Mouse (Mus musculus) embryonic facial prominence, embryonic 15.5 days (tissue): ENCODE results near the gene Mxi1. TPM values are rescaled to one million over a fixed set of nuclear protein-coding genes. Genes with fewer than 3 reads are reported as not detected.

ENCODE experiments used
- ATAC-seq: fragments of 200-750 bp; cut with Nextera tagmentation; 2 replicates; pipeline ENCODE4 v1.8.0; 2017; ENCODE audit warnings: low read depth, moderate TSS enrichment; ENCODE audit not compliant: insufficient number of reproducible peaks, low FRiP score, low TSS enrichment
- H3K27ac ChIP-seq: fragments of 300-500 bp; sonication (generic); replicated peaks from 2 replicates; pipeline ENCODE4 v1.5.1; 2015; ENCODE audit warnings: mild to moderate bottlenecking, inconsistent platforms
- H3K27me3 ChIP-seq: fragments of 300-500 bp; sonication (generic); 2 replicates; pipeline ENCODE4 v1.6.1; 2015; ENCODE audit warnings: inconsistent platforms
- H3K36me3 ChIP-seq: fragments of 300-500 bp; sonication (generic); 2 replicates; pipeline ENCODE4 v1.6.1; 2015; ENCODE audit warnings: mild to moderate bottlenecking, inconsistent platforms
- H3K4me1 ChIP-seq: fragments of 300-500 bp; sonication (generic); 2 replicates; pipeline ENCODE4 v1.6.1; 2015; ENCODE audit warnings: inconsistent platforms
- H3K4me2 ChIP-seq: fragments of 300-500 bp; sonication (generic); replicated peaks from 2 replicates; pipeline ENCODE4 v1.6.1; 2015; ENCODE audit warnings: mild to moderate bottlenecking, inconsistent platforms
- H3K4me3 ChIP-seq: fragments of 300-500 bp; sonication (generic); replicated peaks from 2 replicates; pipeline ENCODE4 v1.5.1; 2015; ENCODE audit warnings: mild to moderate bottlenecking, inconsistent platforms
- H3K9ac ChIP-seq: fragments of 300-500 bp; sonication (generic); 2 replicates; pipeline ENCODE4 v1.6.1; 2015; ENCODE audit warnings: inconsistent platforms
- H3K9me3 ChIP-seq: fragments of 300-500 bp; sonication (generic); replicated peaks from 2 replicates; pipeline ENCODE4 v1.6.1; 2016; ENCODE audit warnings: inconsistent platforms
- WGBS: fragments of 180-500 bp; shearing (Covaris S2); methylation state at CpG from one replicate; pipeline ENCODE4 v1.1.7; 2015; 5-methylcytosine and 5-hydroxymethylcytosine counted together
- polyA plus RNA-seq: library from polyadenylated mRNA; unstranded; fragments of >200 nt; fragmentation: Nextera tagmentation; extraction: Ambion mirVana; gene quantifications from 2 replicates; pipeline ENCODE4 v1.2.1, GENCODE M21; 2015

Mxi1 gene
- 41.7 and 47.9 TPM in 2 replicates for polyA plus RNA-seq

DNA sequence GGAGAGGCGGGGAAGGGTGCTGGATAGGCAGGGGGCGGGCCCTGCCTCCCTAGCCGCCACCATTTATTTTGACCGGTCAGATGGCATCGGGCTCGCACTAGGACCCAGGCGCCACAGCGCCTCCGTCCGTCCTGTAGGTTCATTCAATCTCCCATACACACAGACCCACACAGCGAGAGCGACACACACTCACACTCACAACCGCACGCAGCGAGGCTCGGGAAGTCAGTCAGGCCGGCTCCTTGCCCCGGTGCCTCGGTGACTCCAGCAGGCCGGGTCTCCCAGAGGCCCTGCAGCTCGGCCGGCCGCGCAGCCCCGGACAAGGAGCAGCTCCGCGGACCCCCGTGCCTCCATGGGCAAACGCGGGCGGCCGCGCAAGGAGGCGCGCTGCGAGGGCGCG is at the start of gene Mxi1:
Gene Mxi1, plus strand, starts transcription at position 171 of the 400 bp plus-strand sequence.
- under 1% methylated on average over 38 of the region's 38 CpGs for WGBS
- H3K4me1 ChIP-seq, result peaks cover 16% of the 10 kb centered on the region
- H3K27me3 ChIP-seq, result no peaks in the 10 kb centered on the region
- H3K9ac ChIP-seq, result peak within 1 kb of the TSS; percentile 63
- H3K4me3 ChIP-seq, result peak within 1 kb of the TSS; percentile 59
- peak; percentile 66 for ATAC-seq
- no peaks in the 10 kb centered on the region for H3K9me3 ChIP-seq
- H3K36me3 ChIP-seq, result no peaks in the 10 kb centered on the region
- peak within 1 kb of the TSS; percentile 97 for H3K27ac ChIP-seq
- peak within 1 kb of the TSS; percentile 90 for H3K4me2 ChIP-seq

DNA sequence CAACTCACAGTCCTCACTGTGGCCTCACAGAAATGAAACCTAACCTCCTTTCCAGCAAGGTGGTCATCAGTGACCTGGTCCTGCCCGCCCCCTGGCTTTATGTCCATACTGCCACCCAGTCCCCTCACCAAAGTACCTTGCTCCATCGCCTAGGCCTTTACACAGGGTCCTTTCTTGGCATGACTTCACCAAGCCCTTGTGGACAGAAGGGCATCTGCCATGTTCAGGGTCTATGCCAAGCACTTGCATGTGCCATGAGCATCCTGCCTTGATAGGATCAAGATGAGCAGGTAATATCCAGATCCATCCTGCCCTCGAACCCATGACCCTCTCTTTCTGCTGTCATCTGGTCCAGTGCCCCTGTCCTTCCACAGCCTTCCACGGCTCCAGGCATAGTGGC is 49.5 kb upstream of the Mxi1 start:
- Histone ChIP-seq H3K9me3 (no peaks in the 10 kb centered on the region), H3K9ac (no peak overlapping the region), H3K27ac (no peak overlapping the region), H3K27me3 (no peaks in the 10 kb centered on the region), H3K4me2 (no peak overlapping the region), H3K4me3 (no peak overlapping the region), H3K36me3 (no peaks in the 10 kb centered on the region), H3K4me1 (no peaks in the 10 kb centered on the region)
- ATAC-seq, result no peak
- WGBS, result 81% methylated on average over 4 of the region's 4 CpGs

DNA sequence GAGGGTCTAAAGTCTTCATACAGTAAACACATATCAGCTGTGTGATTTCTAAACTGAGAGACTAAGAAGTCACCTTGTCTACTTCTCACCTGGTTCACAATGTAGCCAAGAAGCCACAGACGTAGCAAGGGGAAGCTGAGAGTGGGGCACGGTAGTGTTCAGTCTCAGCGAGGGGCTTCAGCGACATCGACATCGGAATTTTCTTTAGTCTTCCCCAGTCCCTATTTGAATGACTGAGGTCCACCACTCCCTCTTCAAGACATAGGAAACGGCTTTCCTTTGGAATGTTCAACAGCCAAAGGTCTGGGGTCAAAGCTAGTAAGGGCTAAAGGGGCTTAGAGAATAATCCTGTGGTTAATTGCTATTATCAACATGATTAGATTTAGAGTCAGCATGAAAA is 48.3 kb upstream of the Mxi1 start:
- 80% methylated on average over 7 of the region's 7 CpGs for WGBS
- Histone ChIP-seq H3K9ac (no peak overlapping the region), H3K9me3 (no peaks in the 10 kb centered on the region), H3K4me1 (no peaks in the 10 kb centered on the region), H3K36me3 (no peaks in the 10 kb centered on the region), H3K27me3 (no peaks in the 10 kb centered on the region), H3K27ac (no peak overlapping the region), H3K4me3 (no peak overlapping the region), H3K4me2 (no peak overlapping the region)
- ATAC-seq, result no peak

DNA sequence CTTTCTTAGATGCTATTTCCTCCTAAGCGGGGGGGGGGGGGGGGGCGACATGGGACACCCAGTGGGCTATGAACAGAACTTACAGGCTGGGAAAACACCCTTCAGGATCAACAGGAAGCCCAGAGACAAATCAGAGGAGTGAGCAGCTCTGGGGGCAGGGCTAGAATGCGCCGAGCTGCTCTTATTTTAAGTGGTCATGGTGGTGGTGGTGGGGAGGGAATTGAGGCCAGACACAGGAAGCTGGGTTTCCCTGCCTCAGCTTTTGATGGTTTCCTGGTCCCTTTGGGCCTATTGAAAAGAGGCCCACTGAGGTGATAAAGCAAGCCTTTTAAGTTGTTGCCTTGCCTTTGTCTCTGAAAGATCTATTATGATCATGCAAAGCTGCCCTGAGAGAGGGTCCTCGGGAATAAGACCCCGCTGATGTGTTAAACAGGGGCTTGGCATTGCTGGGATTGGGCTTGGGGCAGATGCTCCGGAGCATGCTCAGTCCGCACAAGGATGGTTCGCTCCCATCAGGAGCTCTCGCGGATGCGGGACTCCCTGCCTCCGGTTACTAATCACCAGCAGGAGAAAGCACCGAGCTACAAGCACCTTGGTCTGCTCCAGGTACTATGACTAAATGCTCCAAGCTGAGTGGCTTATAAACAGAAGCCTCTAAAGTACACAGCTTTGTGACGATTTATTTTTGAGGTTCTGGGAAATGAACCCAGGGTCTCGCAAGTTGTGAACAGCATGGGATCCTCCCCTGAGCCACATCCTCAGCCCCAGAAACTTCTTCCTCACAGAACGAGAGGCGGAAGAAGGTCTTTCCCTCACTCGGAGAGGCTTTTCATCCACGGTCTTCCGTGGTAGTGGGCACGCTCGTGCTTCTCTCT is 46.2 kb upstream of the Mxi1 start:
- no peaks in the 10 kb centered on the region for H3K36me3 ChIP-seq
- no peak overlapping the region for H3K4me3 ChIP-seq
- no peaks in the 10 kb centered on the region for H3K4me1 ChIP-seq
- WGBS, result 35% methylated on average over 23 of the region's 23 CpGs
- no peak overlapping the region for H3K4me2 ChIP-seq
- H3K9ac ChIP-seq, result no peak overlapping the region
- ATAC-seq, result no peak
- no peak overlapping the region for H3K27ac ChIP-seq
- no peaks in the 10 kb centered on the region for H3K27me3 ChIP-seq
- H3K9me3 ChIP-seq, result no peaks in the 10 kb centered on the region

DNA sequence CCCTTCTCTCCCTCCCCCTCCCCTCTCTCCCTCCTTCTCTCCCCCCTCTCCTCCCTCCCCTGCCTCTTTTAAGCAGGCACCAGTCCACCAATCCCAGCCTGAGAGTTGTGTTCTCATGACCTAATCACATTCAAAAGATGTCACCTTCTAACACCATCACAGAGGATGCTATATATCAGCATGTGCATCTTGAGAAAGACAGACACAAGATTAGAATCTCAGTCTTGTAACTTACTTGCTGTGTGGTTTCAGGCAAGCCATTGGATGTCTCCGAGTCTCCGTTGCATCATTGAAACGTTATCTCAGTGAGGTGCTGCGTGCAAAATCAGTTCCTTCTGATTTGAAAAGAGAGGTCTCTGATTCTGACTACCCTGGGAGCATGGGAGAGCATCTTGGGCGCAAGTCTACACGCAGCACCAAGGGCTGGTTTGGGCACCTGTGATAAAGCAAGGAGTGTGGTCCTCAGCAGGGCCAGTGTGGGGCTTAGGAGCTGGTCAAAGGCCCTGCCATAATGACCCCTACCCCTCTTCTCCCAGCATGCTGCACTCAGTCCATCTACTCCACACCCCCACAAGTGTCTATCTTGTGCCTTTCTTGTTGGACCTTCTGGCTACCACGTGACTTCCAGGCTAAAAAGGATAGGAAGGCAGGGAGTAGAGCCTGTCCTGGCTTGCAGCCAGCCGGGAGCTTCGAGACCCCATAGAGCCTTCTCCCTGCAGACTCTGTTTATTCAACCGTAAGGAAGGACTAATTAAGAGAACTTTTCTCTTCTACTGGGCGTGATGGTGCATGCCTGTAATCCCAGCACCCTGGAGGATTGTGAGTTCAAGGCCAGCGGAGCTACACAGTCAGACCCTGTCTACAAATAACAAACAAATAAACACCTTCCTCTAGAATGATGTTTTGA is 45.2 kb upstream of the Mxi1 start:
- Histone ChIP-seq H3K4me2 (no peak overlapping the region), H3K27me3 (no peaks in the 10 kb centered on the region), H3K4me3 (no peak overlapping the region), H3K9me3 (no peaks in the 10 kb centered on the region), H3K9ac (no peak overlapping the region), H3K36me3 (no peaks in the 10 kb centered on the region), H3K4me1 (no peaks in the 10 kb centered on the region), H3K27ac (no peak overlapping the region)
- WGBS, result 47% methylated on average over 12 of the region's 12 CpGs
- ATAC-seq, result peak; percentile 52; the same call in 1 of the 2 replicates

DNA sequence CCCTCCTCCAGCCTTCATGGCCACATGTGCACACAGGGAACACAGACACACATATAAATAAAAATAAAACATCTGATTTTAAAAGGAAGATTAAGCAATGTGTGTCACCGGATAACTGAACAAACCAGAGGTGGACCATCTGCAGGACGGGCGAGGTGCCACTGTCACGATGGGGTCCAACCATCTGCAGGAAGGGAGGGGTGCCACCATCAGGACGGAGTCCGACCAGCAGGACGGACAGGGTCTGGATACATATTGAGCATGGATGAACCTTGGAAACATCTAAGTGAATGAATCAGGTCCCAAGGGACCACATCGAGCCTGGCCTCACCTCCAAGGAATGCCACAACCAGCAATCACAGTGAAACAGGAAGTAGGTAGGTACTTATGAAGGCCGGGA is 43.0 kb upstream of the Mxi1 start:
- WGBS, result 84% methylated on average over 9 of the region's 9 CpGs
- Histone ChIP-seq H3K9me3 (no peaks in the 10 kb centered on the region), H3K9ac (no peak overlapping the region), H3K36me3 (no peaks in the 10 kb centered on the region), H3K27ac (no peak overlapping the region), H3K27me3 (no peaks in the 10 kb centered on the region), H3K4me1 (no peaks in the 10 kb centered on the region), H3K4me3 (no peak overlapping the region), H3K4me2 (no peak overlapping the region)
- ATAC-seq, result no peak

DNA sequence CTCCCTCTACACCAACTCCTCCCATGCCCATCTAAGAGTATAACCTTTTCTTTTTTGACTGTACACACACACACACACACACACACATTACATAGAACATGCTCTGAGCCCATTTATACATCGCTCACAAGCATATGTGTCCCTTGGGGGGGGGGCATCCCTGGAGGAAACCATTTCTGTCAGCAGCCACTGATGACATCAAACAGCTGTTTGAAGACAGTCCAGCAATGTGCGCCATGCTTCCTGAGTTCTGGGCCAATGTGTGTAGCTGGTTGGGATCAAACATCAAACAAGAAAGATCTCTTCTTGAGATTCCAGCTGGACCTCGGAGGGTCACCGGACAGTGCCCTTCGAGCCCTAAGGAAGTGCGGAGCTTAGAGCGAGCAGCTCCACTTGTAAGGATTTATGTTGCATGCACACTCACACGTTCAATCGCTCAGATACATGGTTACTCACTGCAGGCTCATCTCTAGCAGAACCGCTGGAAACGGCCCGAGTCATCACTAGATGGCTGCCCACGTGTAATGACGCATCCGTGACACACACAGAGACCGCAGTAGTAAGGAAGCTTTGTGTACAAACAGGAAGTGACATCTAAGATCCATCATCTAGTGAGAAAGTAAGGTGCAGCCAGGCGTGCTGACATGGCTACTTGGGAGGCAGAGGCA is 37.1 kb upstream of the Mxi1 start:
- Histone ChIP-seq H3K4me1 (no peaks in the 10 kb centered on the region), H3K9ac (no peak overlapping the region), H3K36me3 (no peaks in the 10 kb centered on the region), H3K9me3 (no peaks in the 10 kb centered on the region), H3K4me3 (no peak overlapping the region), H3K27ac (no peak overlapping the region), H3K4me2 (no peak overlapping the region), H3K27me3 (no peaks in the 10 kb centered on the region)
- ATAC-seq, result no peak
- 83% methylated on average over 17 of the region's 17 CpGs for WGBS

DNA sequence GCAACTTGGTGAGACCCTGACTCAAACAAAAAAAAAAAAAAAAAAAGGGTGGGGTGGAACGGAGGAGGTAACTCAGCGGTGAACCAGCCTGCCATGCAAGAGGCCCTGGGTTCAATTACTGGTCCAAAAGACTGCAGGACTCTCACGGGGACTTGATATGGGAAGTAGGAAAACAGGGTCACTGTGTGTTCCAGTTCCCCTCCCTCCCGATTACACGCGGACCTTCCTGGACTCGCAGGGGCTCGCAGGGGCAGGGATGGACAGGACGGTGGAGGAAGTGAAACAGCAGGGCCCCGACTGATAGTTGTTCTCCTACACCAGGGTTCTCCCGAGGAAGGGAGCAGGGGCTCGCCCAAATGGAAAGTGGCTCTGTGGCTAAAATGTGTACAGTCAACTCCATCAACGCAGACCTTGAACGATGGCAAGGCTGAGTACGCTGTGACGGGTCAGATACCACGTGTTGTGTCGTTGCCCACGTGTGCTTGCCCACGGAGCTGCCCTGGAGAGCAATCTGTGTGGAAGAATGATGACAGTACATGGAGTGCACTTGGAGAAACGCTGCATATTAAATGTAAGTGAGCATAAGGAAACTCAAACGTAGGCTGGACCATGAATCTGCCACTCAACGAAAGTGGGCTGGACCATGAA is 36.4 kb upstream of the Mxi1 start:
- Histone ChIP-seq H3K27ac (no peak overlapping the region), H3K27me3 (no peaks in the 10 kb centered on the region), H3K9ac (no peak overlapping the region), H3K4me1 (peaks cover under 1% of the 10 kb centered on the region; the same call in 1 of the 2 replicates), H3K4me2 (no peak overlapping the region), H3K4me3 (no peak overlapping the region), H3K36me3 (no peaks in the 10 kb centered on the region), H3K9me3 (no peaks in the 10 kb centered on the region)
- WGBS, result 78% methylated on average over 23 of the region's 23 CpGs
- ATAC-seq, result no peak

DNA sequence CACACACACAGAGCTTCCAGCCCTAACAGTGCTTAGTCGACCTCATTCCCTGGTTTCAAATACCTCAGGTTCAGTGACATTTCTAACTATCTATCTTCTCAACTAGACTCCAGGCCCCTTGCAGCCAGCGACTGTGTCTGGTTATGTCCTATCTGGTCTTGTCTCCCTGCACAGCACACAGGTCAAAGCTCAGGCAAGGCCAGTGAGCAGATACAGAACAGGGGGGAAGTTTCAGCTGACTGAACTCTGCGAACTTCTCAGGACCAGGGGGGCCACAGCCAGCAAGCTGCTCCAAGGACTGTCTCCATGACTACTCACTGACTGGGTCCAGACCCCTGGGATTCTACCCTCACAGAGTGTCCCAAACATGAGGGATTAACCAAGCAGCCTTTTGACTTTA is 35.1 kb upstream of the Mxi1 start:
- 51% methylated on average over 3 of the region's 3 CpGs for WGBS

DNA sequence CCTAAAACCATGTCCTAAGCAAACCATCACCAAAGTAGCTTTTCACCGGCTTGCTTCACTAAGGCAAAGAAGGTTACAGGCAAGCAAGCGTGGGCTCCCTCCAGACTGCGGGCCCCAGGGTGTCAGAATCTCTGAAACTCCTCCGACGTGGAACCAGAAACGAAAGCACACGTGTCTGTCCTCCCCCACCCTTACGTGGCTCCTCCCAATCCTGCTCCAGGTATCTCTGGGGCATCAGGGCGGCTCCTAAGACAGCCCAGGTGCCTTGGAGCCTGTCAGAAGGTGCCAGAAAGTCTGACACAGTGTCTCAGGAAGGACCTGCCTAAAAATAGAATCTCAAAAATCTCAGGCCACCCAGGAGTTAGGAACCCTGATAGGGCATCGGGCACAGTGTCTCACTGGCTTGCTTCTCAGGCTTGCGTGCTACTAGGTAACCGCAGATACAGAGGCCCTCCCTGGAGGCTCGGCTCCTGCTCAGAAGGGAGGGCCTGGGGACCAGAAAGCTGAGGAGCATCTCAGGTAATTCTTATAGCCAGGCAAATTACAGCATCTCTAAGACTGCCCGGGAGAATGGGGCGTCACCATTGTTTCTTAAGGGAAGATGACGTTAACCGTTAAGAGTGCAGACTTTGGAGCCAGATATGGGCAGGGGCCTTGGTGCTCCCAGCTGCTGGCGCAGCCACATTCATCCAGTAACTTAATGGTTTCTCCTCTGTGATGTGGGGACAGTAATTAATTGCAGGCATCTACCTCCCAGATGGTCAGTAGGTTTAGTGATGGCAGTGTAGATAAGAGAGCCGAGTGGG is 33.2 kb upstream of the Mxi1 start:
- no peak overlapping the region for H3K9ac ChIP-seq
- H3K4me1 ChIP-seq, result peaks cover 7% of the 10 kb centered on the region; the same call in 1 of the 2 replicates
- ATAC-seq, result peak; percentile 72; the same call in 1 of the 2 replicates
- no peaks in the 10 kb centered on the region for H3K9me3 ChIP-seq
- WGBS, result 53% methylated on average over 19 of the region's 19 CpGs
- H3K27ac ChIP-seq, result peak overlapping the region; percentile 14; the same call in 1 of the 2 replicates
- no peaks in the 10 kb centered on the region for H3K36me3 ChIP-seq
- H3K4me2 ChIP-seq, result no peak overlapping the region
- no peaks in the 10 kb centered on the region for H3K27me3 ChIP-seq
- no peak overlapping the region for H3K4me3 ChIP-seq

More for the DNA sequence above, 35.1 kb upstream of the Mxi1 start:
- no peak overlapping the region for H3K27ac ChIP-seq
- no peak for ATAC-seq
- H3K4me2 ChIP-seq, result no peak overlapping the region
- H3K36me3 ChIP-seq, result no peaks in the 10 kb centered on the region
- H3K9me3 ChIP-seq, result no peaks in the 10 kb centered on the region
- H3K27me3 ChIP-seq, result no peaks in the 10 kb centered on the region
- H3K9ac ChIP-seq, result no peak overlapping the region
- H3K4me1 ChIP-seq, result peaks cover 3% of the 10 kb centered on the region; the same call in 1 of the 2 replicates
- H3K4me3 ChIP-seq, result no peak overlapping the region
